Mouse (Mus musculus) spleen, adult 2 months (tissue): Measurements from ENCODE around the gene Camta2.

Source experiments
- CTCF ChIP-seq: fragments of 200-500 bp; IDR thresholded peaks from 2 replicates; pipeline ENCODE4 v1.5.1; 2011; ENCODE audit warnings: mild to moderate bottlenecking, inconsistent platforms; ENCODE audit not compliant: insufficient read depth, insufficient read length, insufficient replicate concordance; ENCODE audit errors: extremely low read depth
- POLR2A ChIP-seq: fragments of 200-500 bp; IDR thresholded peaks from 2 replicates; pipeline ENCODE4 v1.6.1; 2011; ENCODE audit warnings: low read depth, low read length, inconsistent platforms

DNA sequence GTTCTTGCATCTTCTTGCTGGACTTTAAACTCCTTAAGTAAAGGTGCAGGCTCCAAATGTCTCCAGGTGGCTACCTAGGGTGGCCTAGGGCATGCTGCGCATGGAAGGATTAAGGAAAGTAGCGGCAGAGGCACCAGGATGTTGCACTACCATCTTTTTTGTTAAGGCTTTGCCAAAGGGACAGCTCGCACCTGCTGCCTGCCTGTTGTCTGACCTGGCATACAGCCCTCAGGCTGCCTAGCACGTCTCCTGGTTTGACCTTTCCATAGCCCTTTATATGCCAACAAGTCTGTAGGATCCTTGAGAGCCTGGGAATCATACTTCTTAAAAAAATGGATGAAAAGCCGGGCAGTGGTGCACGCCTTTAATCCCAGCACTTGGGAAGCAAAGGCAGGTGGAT lies 44.9 kb downstream of the Camta2 start:
- no peak for TF ChIP-seq CTCF
- no peak for TF ChIP-seq POLR2A
